Mouse (Mus musculus): ENCODE data around the gene Plekhg3. TPM values are rescaled to one million over a fixed set of nuclear protein-coding genes. Genes with fewer than 3 reads are reported as not detected.

Plekhg3 gene
- total and polyA plus RNA-seq, 2 experiments from 2014 or later, result 1.2 to 6.2 TPM

DNA sequence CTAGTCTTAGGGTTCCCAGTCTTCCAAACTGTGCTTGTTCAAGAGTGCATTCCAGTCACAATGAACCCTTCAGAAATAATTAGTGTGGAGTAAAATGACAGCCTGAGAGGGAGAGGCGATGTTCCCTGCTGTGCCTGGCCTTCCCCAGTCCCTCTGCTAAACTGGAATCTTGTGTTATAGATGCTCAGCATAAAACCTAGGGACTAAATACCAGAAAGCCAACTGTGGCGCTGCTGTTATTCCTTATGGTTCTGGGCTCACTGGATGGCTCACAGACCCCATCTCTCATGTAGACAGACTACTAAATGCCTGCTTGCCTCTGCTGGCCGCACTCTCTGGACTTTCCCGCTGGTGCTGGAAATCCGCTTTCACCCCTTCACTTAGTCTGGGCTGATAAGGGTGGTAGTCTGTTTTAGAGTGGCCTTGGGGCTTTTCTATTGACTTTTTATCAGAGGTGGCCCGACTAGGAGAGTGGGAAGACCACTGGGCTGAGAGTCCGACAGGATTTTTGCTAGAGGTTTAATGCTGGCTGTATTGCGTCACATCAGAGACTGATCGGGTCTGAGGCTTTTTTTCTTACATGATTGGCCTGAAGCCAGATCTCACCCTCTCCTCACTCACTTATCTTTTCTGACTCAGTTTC lies 4.1 kb downstream of the Plekhg3 start:
- H3K4me2 ChIP-seq (ENCODE audit: low read depth, low read length, poor library complexity, severe bottlenecking), result peak overlapping the region; percentile 98
- peak overlapping the region; percentile 58; the same call in 1 of the 2 replicates for H3K4me3 ChIP-seq (ENCODE audit: low read depth, low read length)
- DNase-seq (ENCODE audit: low spot score) (peak; percentile 9), ATAC-seq (ENCODE audit: low FRiP score) (no peak)
- H3K4me1 ChIP-seq (ENCODE audit: insufficient read depth, low read length), result peaks cover 4% of the 10 kb centered on the region; the same call in 1 of the 2 replicates
- peaks cover 40% of the 10 kb centered on the region for H3K27me3 ChIP-seq (ENCODE audit: insufficient read depth, low read length)
- no peak overlapping the region for H3K27ac ChIP-seq (ENCODE audit: low read depth, low read length)
- TF ChIP-seq CTCF (IDR thresholded peaks at IDR 0.05), result no peak
- H3K9me3 ChIP-seq (ENCODE audit: low read length), result no peaks in the 10 kb centered on the region
- WGBS, result 31% methylated on average over 9 of the region's 9 CpGs
- H3K9ac ChIP-seq (replicated peaks; ENCODE audit: low read length, poor library complexity, severe bottlenecking), result no peak overlapping the region
- no peaks in the 10 kb centered on the region for H3K36me3 ChIP-seq (ENCODE audit: insufficient read depth, low read length)

DNA sequence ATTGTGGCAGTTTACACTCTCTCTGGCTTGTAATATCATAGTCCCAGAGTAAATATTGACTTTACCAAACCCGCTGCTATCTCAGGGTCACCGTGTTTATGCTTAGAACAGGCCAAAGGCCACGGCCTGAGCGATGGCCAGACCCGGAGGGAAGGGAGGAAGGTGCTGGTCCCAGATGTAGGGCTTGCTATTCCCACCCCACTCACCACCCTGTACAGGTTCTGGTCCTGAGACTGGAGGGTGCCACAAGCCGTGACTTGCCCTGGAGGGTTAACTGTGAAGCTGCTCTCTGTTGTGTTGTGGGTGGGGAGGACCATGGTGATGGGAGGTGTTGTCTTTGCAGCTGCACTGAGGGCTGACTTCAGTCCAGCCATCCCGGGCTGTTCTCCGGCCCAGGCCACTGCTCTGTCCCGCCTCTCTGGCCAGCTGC lies 4.8 kb downstream of the Plekhg3 start:
- DNase-seq (ENCODE audit: low spot score), result no peak
- TF ChIP-seq CTCF (IDR thresholded peaks at IDR 0.05), result no peak

DNA sequence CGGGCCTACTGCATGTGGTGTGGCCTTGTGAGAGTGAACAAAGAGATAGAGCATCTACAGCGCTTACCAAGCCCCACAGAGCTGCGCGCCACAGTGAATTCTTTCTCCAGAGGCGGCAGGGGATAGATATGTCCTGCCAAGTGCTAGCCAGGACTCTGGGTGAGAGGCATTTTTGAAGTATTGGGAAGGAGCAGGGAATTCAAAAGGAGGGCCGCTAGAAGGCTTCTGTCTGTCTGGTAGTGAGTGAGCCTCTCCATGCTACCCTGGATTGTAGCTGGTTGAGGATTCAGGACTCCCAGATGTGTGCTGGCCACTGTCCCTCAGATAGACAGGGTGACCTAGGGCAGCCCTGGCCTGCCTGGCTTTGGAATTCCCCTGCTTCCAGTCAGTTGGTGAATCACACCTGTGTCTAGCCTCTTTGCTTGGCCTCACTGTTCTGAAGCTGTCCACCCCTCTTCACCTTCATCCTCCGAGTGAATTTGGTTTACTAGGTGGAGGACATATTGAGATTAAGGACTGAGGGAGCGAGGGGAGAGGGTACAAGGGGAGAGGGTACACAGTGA lies 6.0 kb downstream of the Plekhg3 start:
- H3K4me1 ChIP-seq (ENCODE audit: insufficient read depth, low read length), result peaks cover 4% of the 10 kb centered on the region; the same call in 1 of the 2 replicates
- no peak for TF ChIP-seq CTCF (IDR thresholded peaks at IDR 0.05)
- H3K27me3 ChIP-seq (ENCODE audit: insufficient read depth, low read length), result peaks cover 29% of the 10 kb centered on the region
- WGBS, result 81% methylated on average over 8 of the region's 8 CpGs
- H3K36me3 ChIP-seq (ENCODE audit: insufficient read depth, low read length), result no peaks in the 10 kb centered on the region
- DNase-seq (ENCODE audit: low spot score) (no peak), ATAC-seq (ENCODE audit: low FRiP score) (no peak)
- no peak overlapping the region for H3K4me3 ChIP-seq (ENCODE audit: low read depth, low read length)
- no peak overlapping the region for H3K27ac ChIP-seq (ENCODE audit: low read depth, low read length)
- no peaks in the 10 kb centered on the region for H3K9me3 ChIP-seq (ENCODE audit: low read length)
- no peak overlapping the region for H3K9ac ChIP-seq (replicated peaks; ENCODE audit: low read length, poor library complexity, severe bottlenecking)
- no peak overlapping the region for H3K4me2 ChIP-seq (ENCODE audit: low read depth, low read length, poor library complexity, severe bottlenecking)

More for the DNA sequence above, 4.8 kb downstream of the Plekhg3 start:
- H3K36me3 ChIP-seq (ENCODE audit: insufficient read depth, low read length), result no peaks in the 10 kb centered on the region
- H3K27me3 ChIP-seq (ENCODE audit: insufficient read depth, low read length), result peaks cover 37% of the 10 kb centered on the region
- peaks cover 4% of the 10 kb centered on the region; the same call in 1 of the 2 replicates for H3K4me1 ChIP-seq (ENCODE audit: insufficient read depth, low read length)
- no peak overlapping the region for H3K27ac ChIP-seq (ENCODE audit: low read depth, low read length)
- ATAC-seq (ENCODE audit: low FRiP score), result no peak
- H3K9me3 ChIP-seq (ENCODE audit: low read length), result no peaks in the 10 kb centered on the region
- no peak overlapping the region for H3K4me2 ChIP-seq (ENCODE audit: low read depth, low read length, poor library complexity, severe bottlenecking)
- WGBS, result 63% methylated on average over 9 of the region's 9 CpGs
- no peak overlapping the region for H3K9ac ChIP-seq (replicated peaks; ENCODE audit: low read length, poor library complexity, severe bottlenecking)
- no peak overlapping the region for H3K4me3 ChIP-seq (ENCODE audit: low read depth, low read length)

DNA sequence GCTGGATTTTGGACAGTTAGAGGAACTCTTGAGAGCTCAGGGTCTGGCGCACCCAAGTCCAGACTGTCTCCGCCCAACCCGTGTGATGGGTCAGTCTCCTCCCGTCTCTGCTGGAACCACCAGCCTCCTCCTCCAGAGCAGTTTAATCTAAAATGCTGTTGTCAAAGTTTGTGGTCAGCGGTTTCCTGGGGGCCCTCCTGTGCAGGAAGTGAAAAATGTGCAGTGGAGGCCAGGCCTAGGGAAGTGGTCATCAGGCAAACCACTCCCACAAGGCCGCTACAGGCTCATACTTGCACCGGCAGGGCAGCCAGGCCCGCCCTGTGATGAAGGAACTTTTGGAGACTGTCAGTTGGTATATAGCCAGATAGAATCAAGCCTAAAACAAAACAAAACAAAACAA lies 6.7 kb downstream of the Plekhg3 start:
- DNase-seq (ENCODE audit: low spot score), result no peak
- Histone ChIP-seq H3K4me2 (ENCODE audit: low read depth, low read length, poor library complexity, severe bottlenecking) (no peak overlapping the region), H3K27ac (ENCODE audit: low read depth, low read length) (no peak overlapping the region), H3K36me3 (ENCODE audit: insufficient read depth, low read length) (no peaks in the 10 kb centered on the region), H3K9me3 (ENCODE audit: low read length) (no peaks in the 10 kb centered on the region), H3K4me3 (ENCODE audit: low read depth, low read length) (no peak overlapping the region), H3K27me3 (ENCODE audit: insufficient read depth, low read length) (peaks cover 22% of the 10 kb centered on the region), H3K9ac (replicated peaks; ENCODE audit: low read length, poor library complexity, severe bottlenecking) (no peak overlapping the region), H3K4me1 (ENCODE audit: insufficient read depth, low read length) (peaks cover 4% of the 10 kb centered on the region; the same call in 1 of the 2 replicates)
- 89% methylated on average over 8 of the region's 8 CpGs for WGBS
- TF ChIP-seq CTCF (IDR thresholded peaks at IDR 0.05), result no peak
- no peak for ATAC-seq (ENCODE audit: low FRiP score)

DNA sequence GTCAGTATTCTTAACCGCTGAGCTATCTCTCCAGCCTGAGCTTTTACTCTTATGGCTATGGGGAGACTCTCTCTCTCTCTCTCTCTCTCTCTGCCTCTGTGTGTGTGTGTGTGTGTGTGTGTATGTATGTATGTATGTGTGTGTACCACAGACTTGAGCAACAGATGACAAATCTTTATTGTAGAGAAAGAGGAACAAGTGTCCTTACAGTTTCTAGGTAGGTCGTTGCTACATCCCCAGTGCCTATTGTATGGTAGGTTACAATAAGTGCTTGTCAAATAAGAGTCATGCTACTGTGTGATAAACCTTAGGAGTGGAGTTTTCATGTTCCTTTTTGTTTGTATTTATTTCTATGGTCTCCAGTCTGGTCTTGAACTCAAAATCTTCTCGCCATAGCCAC lies 9.5 kb downstream of the Plekhg3 start:
- WGBS, result 87% methylated on average over 3 of the region's 3 CpGs
- H3K9me3 ChIP-seq (ENCODE audit: low read length), result no peaks in the 10 kb centered on the region
- H3K9ac ChIP-seq (replicated peaks; ENCODE audit: low read length, poor library complexity, severe bottlenecking), result no peak overlapping the region
- DNase-seq (ENCODE audit: low spot score), result no peak
- H3K4me1 ChIP-seq (ENCODE audit: insufficient read depth, low read length), result no peaks in the 10 kb centered on the region
- peaks cover 8% of the 10 kb centered on the region; the same call in 1 of the 2 replicates for H3K27me3 ChIP-seq (ENCODE audit: insufficient read depth, low read length)
- no peak for TF ChIP-seq CTCF (IDR thresholded peaks at IDR 0.05)
- no peak overlapping the region for H3K27ac ChIP-seq (ENCODE audit: low read depth, low read length)
- H3K4me2 ChIP-seq (ENCODE audit: low read depth, low read length, poor library complexity, severe bottlenecking), result no peak overlapping the region
- H3K36me3 ChIP-seq (ENCODE audit: insufficient read depth, low read length), result no peaks in the 10 kb centered on the region
- no peak overlapping the region for H3K4me3 ChIP-seq (ENCODE audit: low read depth, low read length)
- no peak for ATAC-seq (ENCODE audit: low FRiP score)

DNA sequence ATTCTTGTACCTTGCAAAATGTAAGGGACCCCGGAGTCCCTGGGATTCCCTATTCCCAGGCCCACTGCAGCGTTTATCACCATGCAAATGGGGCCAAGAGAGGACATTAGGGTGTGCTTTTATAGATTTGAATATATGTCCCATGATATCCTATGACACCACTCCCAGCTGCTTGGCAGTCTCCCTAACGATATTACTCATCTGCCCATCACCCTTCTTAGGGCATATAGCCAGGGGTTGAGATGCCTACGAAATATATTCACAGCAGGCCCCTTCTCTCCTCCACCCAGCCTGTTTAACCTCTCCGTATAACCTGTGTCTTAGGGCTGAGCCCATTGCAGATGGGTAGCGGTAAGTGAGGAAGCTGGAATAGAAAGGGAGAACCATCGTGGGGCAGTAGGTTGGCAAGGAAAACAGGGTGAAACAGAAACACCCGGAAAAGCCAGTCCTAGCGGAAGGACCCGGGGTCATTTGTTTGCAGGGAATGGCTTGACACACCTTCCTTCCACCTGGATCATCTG lies 10.1 kb downstream of the Plekhg3 start:
- no peak for TF ChIP-seq CTCF (IDR thresholded peaks at IDR 0.05)
- H3K9me3 ChIP-seq (ENCODE audit: low read length), result no peaks in the 10 kb centered on the region
- DNase-seq (ENCODE audit: low spot score) (no peak), ATAC-seq (ENCODE audit: low FRiP score) (no peak)
- 83% methylated on average over 10 of the region's 10 CpGs for WGBS
- H3K4me2 ChIP-seq (ENCODE audit: low read depth, low read length, poor library complexity, severe bottlenecking), result no peak overlapping the region
- H3K36me3 ChIP-seq (ENCODE audit: insufficient read depth, low read length), result no peaks in the 10 kb centered on the region
- no peaks in the 10 kb centered on the region for H3K4me1 ChIP-seq (ENCODE audit: insufficient read depth, low read length)
- H3K4me3 ChIP-seq (ENCODE audit: low read depth, low read length), result no peak overlapping the region
- H3K27me3 ChIP-seq (ENCODE audit: insufficient read depth, low read length), result peaks cover 4% of the 10 kb centered on the region; the same call in 1 of the 2 replicates
- H3K9ac ChIP-seq (replicated peaks; ENCODE audit: low read length, poor library complexity, severe bottlenecking), result no peak overlapping the region
- H3K27ac ChIP-seq (ENCODE audit: low read depth, low read length), result no peak overlapping the region
